Mouse (Mus musculus) kidney, embryonic 14.5 days (tissue): ENCODE data around the gene Spx. TPM values are rescaled to one million over a fixed set of nuclear protein-coding genes. Genes with fewer than 3 reads are reported as not detected.
A peak's percentile ranks its signal among the peaks of the same experiment; 100 is the strongest.

Experiments used
- ATAC-seq: fragments of 200-750 bp; cut with Nextera tagmentation; 2 replicates; pipeline ENCODE4 v1.8.0; 2017; ENCODE audit warnings: moderate number of reproducible peaks, mild to moderate bottlenecking, moderate TSS enrichment, moderate library complexity; ENCODE audit not compliant: low FRiP score, low TSS enrichment
- H3K27ac ChIP-seq: fragments of 300-500 bp; sonication (generic); 2 replicates; pipeline ENCODE4 v1.5.1; 2014; ENCODE audit warnings: low read depth, mild to moderate bottlenecking, low read length, moderate library complexity, mixed read lengths
- H3K27me3 ChIP-seq: fragments of 300-500 bp; sonication (generic); 2 replicates; pipeline ENCODE4 v1.6.1; 2014; ENCODE audit warnings: mild to moderate bottlenecking, low read length; ENCODE audit not compliant: control insufficient read depth, insufficient read depth
- H3K36me3 ChIP-seq: fragments of 300-500 bp; sonication (generic); 2 replicates; pipeline ENCODE4 v1.6.1; 2014; ENCODE audit warnings: low read length, mixed read lengths; ENCODE audit not compliant: control insufficient read depth, insufficient read depth
- H3K4me1 ChIP-seq: fragments of 300-500 bp; sonication (generic); 2 replicates; pipeline ENCODE4 v1.6.1; 2014; ENCODE audit warnings: low read length, mixed read lengths; ENCODE audit not compliant: control insufficient read depth, insufficient read depth
- H3K4me2 ChIP-seq: fragments of 300-500 bp; sonication (generic); replicated peaks from 2 replicates; pipeline ENCODE4 v1.6.1; 2014; ENCODE audit warnings: low read depth, mild to moderate bottlenecking, low read length
- H3K4me3 ChIP-seq: fragments of 300-500 bp; sonication (generic); 2 replicates; pipeline ENCODE4 v1.5.1; 2014; ENCODE audit warnings: mild to moderate bottlenecking, low read length
- H3K9ac ChIP-seq: fragments of 300-500 bp; sonication (generic); 2 replicates; pipeline ENCODE4 v1.6.1; 2014; ENCODE audit warnings: low read depth, mild to moderate bottlenecking, low read length, moderate library complexity
- H3K9me3 ChIP-seq: fragments of 300-500 bp; sonication (generic); 2 replicates; pipeline ENCODE4 v1.6.1; 2016; ENCODE audit warnings: low read length; ENCODE audit not compliant: control insufficient read depth
- WGBS: fragments of 180-500 bp; shearing (Covaris S2); extraction: QIAGEN DNeasy Blood & Tissue Kit; methylation state at CpG from one replicate; pipeline ENCODE4 v1.1.7; 2014; 5-methylcytosine and 5-hydroxymethylcytosine counted together
- polyA plus RNA-seq: library from polyadenylated mRNA; unstranded; fragments of >200 nt; fragmentation: Nextera tagmentation; extraction: Ambion mirVana; gene quantifications from 2 replicates; pipeline ENCODE4 v1.2.1, GENCODE M21; 2014

Spx gene
- polyA plus RNA-seq, 1 experiment from 2014 or later: 0.95 TPM

DNA sequence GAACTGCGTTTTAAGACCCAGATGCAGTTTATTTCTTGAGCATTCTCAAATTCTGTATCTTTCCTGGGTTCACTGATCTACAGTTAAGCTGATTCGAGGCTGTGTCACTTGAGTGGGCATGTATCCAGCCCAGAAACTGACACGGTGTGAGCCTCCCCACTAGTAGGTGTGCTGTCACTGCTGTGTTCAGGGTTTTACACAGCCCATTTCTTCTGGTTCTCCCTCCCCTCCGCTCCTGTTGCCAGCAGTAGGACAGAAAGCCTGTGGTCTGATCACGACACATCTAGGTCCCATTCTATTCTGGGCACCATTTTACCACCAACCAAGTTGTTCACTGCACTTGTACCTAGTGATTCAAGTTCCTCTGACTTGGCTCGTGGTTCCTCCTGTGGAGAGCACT, 17.5 kb upstream of the Spx start:
- ATAC-seq: no peak
- Histone ChIP-seq H3K4me2 (no peak overlapping the region), H3K27me3 (no peaks in the 10 kb centered on the region), H3K27ac (no peak overlapping the region), H3K36me3 (peaks cover 46% of the 10 kb centered on the region), H3K4me3 (no peak overlapping the region), H3K9ac (no peak overlapping the region), H3K9me3 (no peaks in the 10 kb centered on the region), H3K4me1 (no peaks in the 10 kb centered on the region)
- WGBS: 92% methylated on average over 6 of the region's 6 CpGs

DNA sequence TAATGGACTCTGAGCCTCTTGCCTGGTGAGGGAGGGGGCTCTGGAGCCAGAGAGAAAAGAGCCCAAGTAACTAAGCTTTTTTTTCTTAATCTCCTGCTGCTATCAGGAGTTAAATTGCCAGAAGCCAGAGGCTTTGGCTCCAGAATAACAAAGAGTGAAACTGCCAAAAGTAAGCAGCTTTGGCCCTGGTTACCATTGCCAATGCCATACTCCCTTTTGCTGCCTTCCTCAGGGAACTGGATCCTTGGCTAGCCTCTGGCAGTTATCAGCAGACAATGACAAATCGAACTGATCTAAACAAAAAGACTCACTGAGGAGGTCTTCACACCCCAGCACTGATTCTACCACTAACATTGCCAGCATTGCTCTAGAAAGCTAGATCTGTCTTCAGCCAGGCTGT, 2.1 kb upstream of the Spx start:
- Histone ChIP-seq H3K27me3 (peaks cover 24% of the 10 kb centered on the region), H3K4me2 (no peak overlapping the region), H3K27ac (no peak overlapping the region), H3K9ac (no peak overlapping the region), H3K9me3 (no peaks in the 10 kb centered on the region), H3K4me3 (no peak overlapping the region), H3K4me1 (0 out of 2 replicates have a peak, but pooled peaks cover 3% of the 10 kb centered on the region), H3K36me3 (no peaks in the 10 kb centered on the region)
- ATAC-seq: no peak
- WGBS: 40% methylated on average over 1 of the region's 1 CpGs

DNA sequence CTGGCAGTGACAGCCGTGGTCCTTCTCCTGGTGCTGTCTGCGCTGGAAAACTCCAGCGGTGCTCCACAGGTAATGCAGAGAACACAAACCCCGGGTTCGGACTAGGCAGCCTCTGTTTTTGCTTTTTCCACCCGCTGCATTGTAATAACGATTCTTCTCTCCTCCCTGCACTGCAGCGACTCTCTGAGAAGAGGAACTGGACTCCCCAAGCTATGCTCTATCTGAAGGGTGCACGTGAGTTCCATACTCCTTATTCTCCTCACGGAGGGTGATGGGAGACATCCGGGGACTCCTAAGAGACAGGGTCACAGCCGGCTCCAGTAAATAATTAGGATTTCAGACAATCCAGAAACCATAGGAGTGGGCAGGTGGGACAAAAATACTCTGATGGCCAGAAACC, 604 bp downstream of the Spx start:
- ATAC-seq: 0 out of 2 replicates have a peak, but pooled peaks have one; percentile 28
- H3K4me3 ChIP-seq: peak overlapping the region; percentile 40
- peaks cover 24% of the 10 kb centered on the region for H3K27me3 ChIP-seq
- H3K9me3 ChIP-seq: no peaks in the 10 kb centered on the region
- H3K4me2 ChIP-seq: peak overlapping the region; percentile 21; the same call in 1 of the 2 replicates
- no peak overlapping the region for H3K27ac ChIP-seq
- no peak overlapping the region for H3K9ac ChIP-seq
- no peaks in the 10 kb centered on the region for H3K36me3 ChIP-seq
- 0 out of 2 replicates have a peak, but pooled peaks cover 3% of the 10 kb centered on the region for H3K4me1 ChIP-seq
- WGBS: 10% methylated on average over 12 of the region's 12 CpGs

DNA sequence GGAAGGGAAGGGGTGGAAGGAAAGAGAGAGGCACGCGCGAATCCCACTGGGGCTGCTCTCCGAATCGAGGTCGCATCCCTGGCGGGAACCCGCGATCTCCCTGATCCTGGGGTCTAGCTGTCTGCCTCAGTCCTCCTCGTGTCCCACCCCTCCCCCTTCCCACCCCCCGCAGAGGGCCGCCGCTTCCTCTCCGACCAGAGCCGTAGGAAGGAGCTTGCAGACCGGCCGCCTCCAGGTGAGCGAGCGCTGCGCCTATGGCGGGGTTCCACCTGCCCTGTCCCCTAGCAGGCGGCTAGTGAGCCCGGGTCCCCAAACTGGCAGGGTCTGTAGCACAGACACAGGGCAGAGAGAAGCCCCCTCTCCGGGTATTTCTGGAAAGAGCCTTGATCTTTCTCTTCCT, 1.4 kb downstream of the Spx start:
- no peak overlapping the region for H3K9ac ChIP-seq
- peak; percentile 70; the same call in 1 of the 2 replicates for ATAC-seq

DNA sequence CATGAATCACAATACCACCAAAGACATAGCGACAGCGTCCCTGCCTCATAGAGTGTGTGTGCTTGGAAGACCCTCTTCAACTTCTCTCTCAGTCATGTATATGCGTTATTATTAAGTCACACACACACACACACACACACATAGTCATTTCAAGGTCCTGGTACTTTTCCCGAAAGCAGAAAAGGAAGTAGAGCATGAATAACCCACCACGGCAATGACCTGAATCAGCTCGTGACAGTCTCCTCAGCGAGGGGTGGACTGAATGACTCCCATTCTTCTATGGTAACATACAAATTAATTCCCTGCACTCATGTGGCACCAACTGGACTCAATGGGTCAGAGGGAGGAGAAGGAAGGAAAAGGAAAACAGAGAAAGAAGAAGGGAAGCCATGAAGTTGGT, 11.7 kb downstream of the Spx start:
- H3K9ac ChIP-seq: no peak overlapping the region
- no peaks in the 10 kb centered on the region for H3K4me1 ChIP-seq
- no peak for ATAC-seq
- no peaks in the 10 kb centered on the region for H3K27me3 ChIP-seq
- 72% methylated on average over 7 of the region's 7 CpGs for WGBS
- H3K4me2 ChIP-seq: no peak overlapping the region
- H3K27ac ChIP-seq: no peak overlapping the region
- no peaks in the 10 kb centered on the region for H3K9me3 ChIP-seq
- H3K4me3 ChIP-seq: no peak overlapping the region
- H3K36me3 ChIP-seq: no peaks in the 10 kb centered on the region

More for the DNA sequence above, 1.4 kb downstream of the Spx start:
- Histone ChIP-seq H3K4me2 (peak overlapping the region; percentile 65), H3K4me3 (peak overlapping the region; percentile 40), H3K36me3 (no peaks in the 10 kb centered on the region), H3K9me3 (no peaks in the 10 kb centered on the region), H3K27me3 (peaks cover 24% of the 10 kb centered on the region), H3K4me1 (0 out of 2 replicates have a peak, but pooled peaks cover 3% of the 10 kb centered on the region), H3K27ac (no peak overlapping the region)
- WGBS: 4% methylated on average over 20 of the region's 24 CpGs

- Histone ChIP-seq H3K4me2 (no peak overlapping the region), H3K36me3 (no peaks in the 10 kb centered on the region), H3K4me1 (no peaks in the 10 kb centered on the region), H3K9ac (no peak overlapping the region), H3K27ac (no peak overlapping the region), H3K4me3 (no peak overlapping the region), H3K27me3 (no peaks in the 10 kb centered on the region), H3K9me3 (no peaks in the 10 kb centered on the region)
- ATAC-seq: no peak
These were observed 15.8 kb downstream of the Spx start for GRCm38 (mm10) chr6:142429072-142429471.

GRCm38 (mm10) chr6:142451381-142451780, 38.1 kb downstream of the Spx start:
- 66% methylated on average over 12 of the region's 12 CpGs for WGBS
- Histone ChIP-seq H3K4me1 (no peaks in the 10 kb centered on the region), H3K27ac (no peak overlapping the region), H3K4me3 (no peak overlapping the region), H3K9ac (no peak overlapping the region), H3K36me3 (no peaks in the 10 kb centered on the region), H3K4me2 (no peak overlapping the region), H3K9me3 (no peaks in the 10 kb centered on the region), H3K27me3 (no peaks in the 10 kb centered on the region)
- no peak for ATAC-seq

DNA sequence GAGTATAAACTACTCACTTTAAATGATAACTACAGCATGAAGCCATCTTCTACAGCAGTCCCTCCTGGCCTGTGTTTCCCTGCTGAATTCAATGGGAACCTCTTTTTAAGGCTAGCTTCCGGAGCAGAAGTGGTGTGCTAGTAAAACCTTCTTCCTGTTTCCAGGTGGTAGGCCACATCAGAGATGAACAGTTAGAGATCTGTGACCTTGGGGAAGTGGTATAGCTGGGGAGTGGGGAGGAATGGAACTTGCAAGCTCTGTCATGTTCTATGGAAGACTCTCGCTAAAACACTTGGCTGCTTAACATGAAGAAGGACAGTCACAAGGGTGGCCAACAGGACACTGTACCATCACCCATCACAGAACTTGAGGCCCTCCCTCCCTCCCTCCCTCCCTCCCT, 40.1 kb downstream of the Spx start:
- Histone ChIP-seq H3K36me3 (no peaks in the 10 kb centered on the region), H3K27me3 (no peaks in the 10 kb centered on the region), H3K4me3 (no peak overlapping the region), H3K9me3 (no peaks in the 10 kb centered on the region), H3K4me1 (no peaks in the 10 kb centered on the region), H3K27ac (no peak overlapping the region), H3K4me2 (no peak overlapping the region), H3K9ac (no peak overlapping the region)
- no peak for ATAC-seq
- WGBS: 80% methylated on average over 2 of the region's 2 CpGs

DNA sequence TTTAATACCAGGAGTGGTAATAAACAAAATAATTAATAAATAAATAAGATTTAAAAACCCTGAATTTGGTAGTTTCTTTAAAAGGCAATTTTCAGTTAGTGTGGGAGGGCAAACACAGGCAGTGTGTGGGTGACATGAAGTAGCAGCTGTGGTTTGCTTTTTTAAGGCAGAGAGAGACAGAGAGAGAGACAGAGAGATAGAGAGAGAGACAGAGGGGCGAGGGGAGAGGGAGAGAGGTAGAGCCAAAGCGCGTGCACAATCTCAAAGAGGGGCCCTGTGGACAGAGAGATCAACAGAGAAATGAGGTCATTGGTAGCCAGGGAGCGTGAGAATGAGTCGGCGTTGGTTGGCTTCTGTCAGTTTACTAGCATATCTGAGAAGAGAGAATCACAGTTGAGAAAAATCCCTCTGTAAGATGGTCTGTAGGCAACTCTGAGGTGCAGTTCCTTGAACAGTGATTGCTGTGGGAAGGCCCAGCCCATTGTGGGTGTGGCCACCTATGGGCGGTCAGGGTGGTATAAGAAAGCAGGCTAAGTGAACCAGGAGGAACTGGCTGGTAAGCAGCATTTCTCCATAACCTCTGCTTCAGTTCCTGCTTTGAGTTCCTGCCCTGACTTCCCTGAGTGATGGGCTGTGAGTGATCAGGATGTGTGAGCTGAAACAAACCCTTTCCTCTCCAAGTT, 42.2 kb downstream of the Spx start:
- Histone ChIP-seq H3K4me2 (no peak overlapping the region), H3K9ac (no peak overlapping the region), H3K27me3 (no peaks in the 10 kb centered on the region), H3K27ac (no peak overlapping the region), H3K9me3 (no peaks in the 10 kb centered on the region), H3K36me3 (no peaks in the 10 kb centered on the region), H3K4me1 (no peaks in the 10 kb centered on the region), H3K4me3 (no peak overlapping the region)
- WGBS: 78% methylated on average over 7 of the region's 7 CpGs
- peak; percentile 62; the same call in 1 of the 2 replicates for ATAC-seq
